Mouse (Mus musculus) spleen, adult 2 months (tissue): ENCODE data around the gene Rpp25l.

ENCODE experiments used
- CTCF ChIP-seq: fragments of 200-500 bp; IDR thresholded peaks from 2 replicates; pipeline ENCODE4 v1.5.1; 2011; ENCODE audit warnings: mild to moderate bottlenecking, inconsistent platforms; ENCODE audit not compliant: insufficient read depth, insufficient read length, insufficient replicate concordance; ENCODE audit errors: extremely low read depth
- POLR2A ChIP-seq: fragments of 200-500 bp; IDR thresholded peaks from 2 replicates; pipeline ENCODE4 v1.6.1; 2011; ENCODE audit warnings: low read depth, low read length, inconsistent platforms

- TF ChIP-seq CTCF (no peak), POLR2A (no peak)
These were observed 36.9 kb downstream of the Rpp25l start for GRCm38 (mm10) chr4:41676248-41677005.
